Mouse (Mus musculus): ENCODE data around the gene Wfdc6a.

GRCm38 (mm10) chr2:164551502-164551901, 33.7 kb downstream of the Wfdc6a start:
- TF ChIP-seq SMC3 (IDR thresholded peaks at IDR 0.05; ENCODE audit: low read depth, low read length) (no peak), GATA1 (IDR thresholded peaks at IDR 0.05; ENCODE audit: low read depth, low read length) (no peak), HCFC1 (IDR thresholded peaks at IDR 0.05; ENCODE audit: low read depth, low read length) (no peak), EP300 (IDR thresholded peaks at IDR 0.05; ENCODE audit: low read depth in 1 of 2, low read length in 2 of 2) (no peak), RCOR1 (IDR thresholded peaks at IDR 0.05; ENCODE audit: low read depth, low read length) (no peak), CTCF (IDR thresholded peaks at IDR 0.05 in 2 of 3, conservative IDR thresholded peaks at IDR 0.05 in 1 of 3; ENCODE audit: control insufficient read depth in 1 of 3, insufficient read depth in 1 of 3, low read depth in 2 of 3, low read length in 3 of 3, poor library complexity in 1 of 3, severe bottlenecking in 1 of 3) (no peak), BHLHE40 (IDR thresholded peaks at IDR 0.05; ENCODE audit: borderline replicate concordance, low read depth, low read length) (no peak), USF1 (IDR thresholded peaks at IDR 0.05; ENCODE audit: low read depth, low read length) (no peak)

Data from MEL (cell line).